Mouse (Mus musculus) spleen, adult 12 weeks (tissue): ENCODE results near the gene Tfeb.

Experiments
- DNase-seq: peaks from one replicate; pipeline ENCODE4 v3.0.0; 2022; ENCODE audit warnings: low spot score

Tfeb gene

DNA sequence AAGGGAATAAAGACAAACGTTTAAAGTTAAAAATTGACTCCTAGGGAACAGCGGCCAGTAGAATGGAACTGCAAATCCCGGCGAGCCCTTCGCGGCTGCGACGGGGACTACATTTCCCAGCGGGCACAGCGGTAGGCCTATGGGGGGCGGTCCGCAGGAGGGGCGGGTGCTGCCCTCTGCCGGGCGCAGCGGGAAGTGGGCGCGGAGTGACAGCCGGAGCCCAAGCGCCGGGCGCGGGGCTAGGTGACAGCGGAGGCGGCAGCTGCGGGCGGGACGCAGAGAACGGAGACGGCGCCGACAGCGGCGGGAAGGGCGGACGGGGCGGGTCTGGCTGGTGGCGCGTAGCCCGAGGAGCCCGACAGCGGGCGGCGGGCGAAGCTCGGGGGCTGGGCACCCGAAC, at the start of gene Tfeb:
Gene Tfeb, plus strand, starts transcription at position 175 of the 400 bp plus-strand sequence.
- peak; percentile 95 for DNase-seq

GRCm38 (mm10) chr17:47687409-47688343, 49.2 kb upstream of the Tfeb start:
- peak; percentile 81 for DNase-seq

- no peak for DNase-seq
Observed at GRCm38 (mm10) chr17:47688344-47688607, 48.6 kb upstream of the Tfeb start, which contains the start of gene Tomm6. TSS of gene Tomm6 (minus strand) at chr17:47688386.

DNA sequence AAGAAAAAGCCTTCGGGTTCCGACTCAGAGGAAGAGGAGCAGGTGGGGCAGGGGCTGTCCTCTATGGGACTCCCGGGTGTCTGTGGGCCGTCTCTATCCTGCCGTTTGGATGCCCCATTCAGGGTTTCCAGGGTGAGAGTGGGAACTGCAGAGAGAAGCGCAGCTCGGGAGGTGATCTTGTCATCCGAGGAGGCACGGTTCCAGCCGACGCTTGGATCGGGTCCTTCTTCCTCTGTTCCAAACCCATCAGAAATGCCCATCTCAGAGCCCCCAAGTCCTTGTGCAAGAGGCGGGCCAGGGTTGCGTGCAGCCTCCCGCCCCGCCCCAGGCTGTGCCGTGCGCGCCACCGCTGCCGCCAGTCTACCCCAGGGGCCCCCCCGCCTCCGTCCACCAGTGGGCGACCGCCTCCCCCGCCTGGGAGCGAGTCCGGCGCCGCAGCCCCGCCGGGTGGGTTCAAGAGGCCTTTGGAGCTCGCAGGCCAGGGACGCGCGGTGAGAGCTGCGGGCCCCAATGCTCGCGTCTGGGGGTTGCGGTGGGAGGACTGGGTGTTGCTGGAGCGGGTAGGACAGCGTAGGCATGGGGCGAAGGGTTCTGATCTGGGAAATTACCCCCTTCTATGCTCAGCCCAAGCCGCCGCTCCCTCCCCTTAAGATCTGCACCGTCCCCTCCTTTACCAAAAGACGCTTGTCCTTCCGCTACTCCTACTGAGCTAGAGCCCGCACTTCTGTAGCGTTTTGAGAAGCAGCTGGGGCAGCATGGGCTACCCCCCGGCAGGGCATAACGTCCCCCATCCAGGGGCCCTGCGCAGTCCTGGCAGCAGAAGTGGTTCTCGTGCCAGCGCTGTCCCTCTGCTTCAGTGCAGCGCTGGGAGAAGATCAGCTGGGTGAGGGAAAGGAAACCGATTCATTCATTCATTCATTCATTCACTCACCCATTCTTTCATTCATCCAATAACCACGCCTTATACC, 47.9 kb upstream of the Tfeb start, which contains the start of gene Frs3:
Gene Frs3, plus strand, starts transcription at position 423 of the 968 bp plus-strand sequence.
- DNase-seq = peak; percentile 33

- no peak for DNase-seq
Observed at GRCm38 (mm10) chr17:47689894-47690293, 46.9 kb upstream of the Tfeb start.

- no peak for DNase-seq
Observed at GRCm38 (mm10) chr17:47691650-47692049, 45.2 kb upstream of the Tfeb start.

DNA sequence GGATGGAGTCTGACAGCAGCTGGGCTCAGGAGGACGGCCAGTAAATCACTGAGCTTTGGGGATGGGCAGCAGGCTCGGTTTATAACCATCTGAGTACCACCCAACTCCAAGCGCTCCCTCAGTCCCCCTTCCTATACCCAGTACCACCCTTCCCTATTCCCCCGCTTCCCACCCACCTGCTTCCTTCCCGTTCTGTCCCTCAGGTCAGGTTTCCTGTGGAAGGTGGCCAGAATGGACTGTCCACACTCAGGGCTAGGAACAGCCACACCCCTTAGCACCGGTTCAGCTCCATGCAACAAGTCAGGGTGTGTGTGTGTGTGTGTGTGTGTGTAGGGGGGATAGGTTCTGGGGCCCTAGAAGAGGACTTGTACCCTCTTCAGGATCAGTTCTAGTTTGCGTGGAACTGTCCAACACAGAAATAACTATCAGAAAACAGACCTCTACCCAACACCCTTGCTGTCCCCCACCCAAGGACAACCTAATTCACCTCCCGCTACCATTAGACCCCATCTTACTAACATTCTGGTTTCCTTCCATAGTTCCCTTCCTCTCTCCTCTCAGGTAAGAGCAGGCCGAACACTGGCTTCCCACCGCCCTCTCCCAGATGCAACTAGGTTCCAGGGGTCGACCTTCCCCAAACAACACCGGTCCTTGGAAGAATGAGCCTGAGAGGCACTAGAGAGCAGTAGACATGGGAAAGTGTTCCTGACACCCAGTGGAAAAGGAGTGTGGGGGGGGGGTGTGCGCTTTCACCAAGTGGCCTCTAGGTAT, 43.0 kb upstream of the Tfeb start:
- DNase-seq = no peak

- DNase-seq = no peak
Observed at GRCm38 (mm10) chr17:47694442-47694502, 42.6 kb upstream of the Tfeb start, which contains the start of gene Gm21981. TSS of gene Gm21981 (minus strand) at chr17:47694455.

DNA sequence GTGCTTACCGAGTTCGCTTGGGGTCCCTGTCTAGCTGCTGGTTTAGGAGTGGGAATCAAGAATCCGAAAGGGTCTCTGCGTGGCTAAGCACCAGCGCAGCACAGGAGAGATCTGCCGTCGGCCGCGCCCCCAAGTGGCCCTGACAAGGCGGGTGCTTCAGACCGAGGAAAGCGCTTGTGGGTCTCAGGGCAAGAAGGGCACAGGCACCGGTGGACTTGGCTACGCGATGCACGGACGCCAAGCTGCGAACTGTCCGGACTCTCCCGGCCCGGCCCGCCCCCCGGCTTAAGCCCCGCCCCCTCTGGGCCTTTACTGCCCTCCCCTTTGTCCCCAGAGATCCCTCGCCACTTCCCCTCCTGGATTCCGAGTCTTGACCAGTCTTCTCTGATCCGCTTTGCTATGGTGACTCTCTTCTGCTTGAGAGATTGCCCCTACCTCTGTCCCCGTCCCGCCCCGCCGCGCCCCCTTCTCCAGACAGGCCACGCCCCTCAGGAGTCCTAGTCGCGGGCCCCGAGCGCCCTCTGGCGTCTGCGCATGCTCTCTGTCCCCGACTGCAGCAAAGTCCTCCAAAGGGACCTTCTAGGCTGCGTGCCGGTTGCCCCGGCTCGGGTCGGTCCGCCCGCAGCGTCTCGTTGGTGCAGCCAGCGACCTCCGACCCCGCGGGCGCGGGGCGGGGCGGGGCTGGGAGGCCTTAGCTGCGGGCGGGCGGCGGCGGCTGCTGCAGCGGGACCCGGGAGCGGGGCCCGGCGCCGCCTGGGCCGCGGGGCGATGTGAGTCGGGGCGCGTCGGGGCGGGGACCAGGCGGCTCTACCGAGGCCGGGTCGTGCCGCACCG, 42.1 kb upstream of the Tfeb start, which contains the start of gene Prickle4:
Gene Prickle4, minus strand, starts transcription at position 234 of the 834 bp plus-strand sequence.
- peak; percentile 90 for DNase-seq

GRCm38 (mm10) chr17:47695337-47695710, 41.5 kb upstream of the Tfeb start:
- DNase-seq = no peak

DNA sequence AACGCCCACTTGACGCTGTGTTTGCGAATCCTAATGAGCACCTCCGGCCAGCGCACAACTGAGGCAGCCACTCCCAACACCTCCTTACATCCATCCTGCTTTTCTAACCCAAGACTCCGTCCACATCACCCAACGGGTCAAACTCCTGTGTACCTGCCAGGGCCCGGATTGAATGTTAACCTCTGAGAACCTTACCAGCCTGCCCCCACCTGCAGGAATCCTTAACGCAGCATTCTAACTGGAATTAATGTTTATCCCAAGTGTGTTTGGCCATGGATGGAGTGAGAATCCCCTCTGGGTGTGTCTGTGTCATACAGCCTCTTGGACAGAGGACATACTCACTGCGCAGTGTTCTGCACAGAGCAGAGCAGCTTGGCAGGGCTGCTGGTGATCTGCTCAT, 38.7 kb upstream of the Tfeb start:
- no peak for DNase-seq

DNA sequence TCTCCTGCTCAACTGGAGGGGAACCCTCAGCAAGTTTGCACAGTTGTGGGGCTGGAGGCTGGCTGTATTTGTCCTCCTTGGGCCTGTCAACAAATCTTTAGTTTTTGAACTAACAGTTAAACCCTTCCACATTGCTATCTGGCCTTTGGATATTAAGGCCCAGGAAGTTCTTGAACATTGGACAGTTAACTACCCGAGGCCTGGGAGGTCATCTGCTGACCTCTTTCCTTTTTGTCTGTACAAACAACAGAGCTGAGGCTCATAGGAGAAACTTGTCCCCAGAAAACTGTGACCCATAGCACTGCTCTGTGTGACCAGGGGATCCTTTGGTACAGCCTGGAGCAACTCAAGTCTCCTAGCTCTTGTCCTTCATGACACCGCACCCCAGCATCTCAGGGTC, 37.8 kb upstream of the Tfeb start:
- DNase-seq = no peak

- no peak for DNase-seq
Observed at GRCm38 (mm10) chr17:47701793-47702192, 35.0 kb upstream of the Tfeb start.

DNA sequence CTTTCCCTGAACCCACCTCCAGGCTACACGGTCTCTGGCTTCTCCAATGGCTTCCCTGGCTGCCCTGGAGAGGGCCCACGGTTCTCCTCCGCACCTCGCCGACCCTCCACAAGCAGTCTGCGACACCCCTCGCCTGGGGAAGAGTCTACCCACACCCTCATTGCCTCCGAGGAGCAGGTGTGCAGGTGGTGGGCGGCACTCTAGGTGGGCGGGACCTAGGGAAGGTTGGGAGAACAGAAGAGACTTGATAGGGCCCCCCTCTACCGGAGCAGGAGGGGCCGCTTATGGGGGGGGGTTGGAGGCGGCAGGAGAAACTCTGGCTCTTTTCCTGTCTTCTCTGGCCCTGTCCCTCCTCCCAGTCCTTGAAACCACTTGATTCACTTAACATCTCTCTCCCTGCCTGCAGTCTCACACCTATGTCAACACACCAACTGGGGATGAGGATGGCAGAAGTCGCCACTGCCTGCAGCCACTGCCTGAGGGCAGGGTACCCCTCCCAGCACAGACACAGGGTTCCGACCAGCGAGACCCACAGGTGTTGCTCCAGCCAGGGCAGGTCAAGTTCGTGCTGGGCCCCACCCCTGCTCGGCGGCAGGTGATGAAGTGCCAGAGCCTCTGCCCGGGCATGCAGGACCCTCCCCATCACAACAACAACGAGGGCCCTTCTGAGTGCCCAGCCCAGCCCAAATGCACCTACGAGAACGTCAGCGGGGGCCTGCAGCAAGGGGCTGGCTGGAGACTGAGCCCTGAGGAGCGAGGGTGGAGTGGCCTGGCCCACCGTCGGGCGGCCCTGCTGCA, 34.1 kb upstream of the Tfeb start:
- DNase-seq = no peak

GRCm38 (mm10) chr17:47703556-47703955, 33.3 kb upstream of the Tfeb start:
- no peak for DNase-seq

DNA sequence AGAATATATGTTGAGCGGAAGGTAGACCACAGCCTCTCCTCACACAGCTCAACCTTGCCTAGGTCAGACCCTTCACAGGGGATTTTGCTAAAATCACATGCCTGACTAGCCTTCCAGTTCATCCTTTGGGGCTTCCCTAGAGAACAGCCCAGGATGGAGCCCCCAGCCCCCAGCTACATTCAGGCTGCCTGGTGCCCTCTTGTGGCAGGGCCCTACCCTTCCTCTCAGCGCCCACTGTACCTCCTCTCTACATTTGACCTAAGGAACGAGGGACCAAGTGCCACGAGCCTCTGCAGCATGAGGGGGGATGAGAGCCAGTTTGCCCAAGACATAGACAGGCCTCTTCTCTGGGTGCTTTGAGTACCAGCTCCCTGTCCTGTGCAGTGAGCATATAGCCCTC, 32.1 kb upstream of the Tfeb start:
- no peak for DNase-seq

DNA sequence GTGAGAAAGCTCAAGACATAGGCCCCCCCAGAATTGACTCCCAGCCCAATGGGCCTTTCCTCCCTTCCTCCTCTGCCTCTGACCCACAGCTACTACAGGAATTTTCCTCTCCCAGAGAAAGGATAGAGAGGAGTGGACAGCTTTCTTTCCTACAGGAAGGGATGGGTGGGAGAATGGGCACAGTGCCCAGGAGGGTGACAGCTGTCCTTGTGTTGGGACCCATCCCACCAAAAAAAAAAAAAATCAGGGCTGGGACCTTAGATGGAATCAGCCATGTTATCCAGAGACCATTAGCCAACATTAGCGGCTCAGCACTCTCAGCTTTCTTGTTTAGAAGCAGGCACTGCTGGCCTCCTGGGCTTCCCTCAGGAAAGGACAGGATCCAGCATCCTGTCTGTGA, 30.6 kb upstream of the Tfeb start:
- no peak for DNase-seq

DNA sequence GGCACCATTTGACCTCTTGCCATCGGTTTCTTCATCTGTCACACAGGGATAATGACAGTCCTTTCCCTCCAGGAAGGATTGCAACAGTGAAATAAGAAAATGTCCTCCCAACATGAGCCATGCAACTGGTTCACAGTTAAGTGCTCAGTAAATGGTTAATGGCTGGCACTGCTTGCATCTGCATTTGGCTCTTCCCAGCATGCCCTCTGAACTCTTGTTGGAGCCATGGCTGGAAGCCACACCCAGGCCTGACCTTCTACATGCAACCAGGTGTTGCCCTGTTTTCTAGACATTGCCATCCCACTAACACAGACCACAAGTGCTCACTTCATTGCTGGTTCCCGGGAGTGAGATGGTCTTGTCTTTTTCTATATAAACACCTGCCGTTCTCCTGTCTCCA, 28.9 kb upstream of the Tfeb start:
- no peak for DNase-seq

GRCm38 (mm10) chr17:47708972-47709371, 27.9 kb upstream of the Tfeb start:
- DNase-seq = no peak

GRCm38 (mm10) chr17:47710036-47710435, 26.8 kb upstream of the Tfeb start:
- DNase-seq = no peak

DNA sequence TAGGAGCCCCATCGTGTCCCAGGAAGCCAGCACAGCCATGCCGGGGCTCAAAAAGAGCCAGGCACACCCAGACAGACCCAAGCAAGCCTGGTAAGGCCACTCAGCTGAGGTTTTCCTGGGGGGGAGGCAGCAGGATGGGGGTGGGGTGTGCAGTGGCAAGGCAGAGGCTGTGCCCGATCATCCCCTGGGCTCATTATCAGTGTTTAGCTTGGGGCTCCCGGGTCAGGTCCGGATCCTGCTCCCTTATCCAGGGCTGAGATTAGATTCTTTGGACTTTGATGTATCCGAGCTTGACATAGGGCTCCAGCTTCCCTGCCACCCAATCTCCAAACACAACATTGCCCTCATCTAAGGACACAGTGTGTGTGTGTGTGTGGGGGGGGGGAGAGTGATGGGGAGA, 24.9 kb upstream of the Tfeb start:
- DNase-seq = no peak
